Mouse (Mus musculus) erythroblast, embryonic 14.5 days (primary cell): ENCODE data around the gene Psmd12.

ENCODE experiments used
- GATA1 ChIP-seq: IDR thresholded peaks from 2 replicates; pipeline ENCODE4 v1.6.1; 2012; ENCODE audit warnings: low read length, inconsistent platforms, mixed read lengths
- TAL1 ChIP-seq: IDR thresholded peaks from 3 replicates; pipeline ENCODE4 v1.6.1; 2012; ENCODE audit warnings: low read length, inconsistent platforms, mixed read lengths

DNA sequence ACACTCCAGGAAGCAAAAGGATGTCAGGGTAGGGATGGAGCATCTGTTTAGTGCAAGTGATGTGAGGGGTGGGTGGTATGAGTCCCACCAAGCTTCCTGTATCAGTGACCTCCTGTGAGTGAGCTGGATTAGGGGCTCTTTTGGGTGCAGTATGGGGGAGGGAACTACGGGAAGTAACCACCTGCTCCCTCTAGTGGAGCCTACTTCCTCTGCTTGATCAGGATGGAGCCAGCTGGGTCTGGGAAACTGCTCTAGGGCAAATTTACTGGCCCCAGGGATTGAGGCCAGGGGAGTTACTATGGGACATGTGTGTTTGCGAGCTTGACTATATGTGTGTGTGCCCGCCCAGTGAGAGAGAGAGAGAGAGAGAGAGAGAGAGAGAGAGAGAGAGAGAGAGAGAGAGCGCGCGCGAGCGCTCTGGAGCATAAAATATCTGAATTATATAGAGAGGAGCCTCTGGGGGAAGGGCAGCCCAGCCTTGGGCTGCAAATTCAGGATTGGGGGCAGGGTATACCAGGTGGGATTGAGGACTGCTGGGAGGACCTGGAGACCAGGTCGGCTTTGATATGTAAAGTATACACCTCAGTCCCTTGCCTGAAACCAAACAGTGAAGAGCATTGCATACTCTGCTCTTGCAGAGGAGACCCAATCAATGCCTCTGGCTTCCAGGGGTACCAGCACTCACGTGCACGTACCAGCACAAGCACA is 30.5 kb downstream of the Psmd12 start:
- no peak for TF ChIP-seq GATA1
- TF ChIP-seq TAL1, result no peak
